Mouse (Mus musculus): ENCODE results near the gene Dek. TPM values are rescaled to one million over a fixed set of nuclear protein-coding genes. Genes with fewer than 3 reads are reported as not detected.
A peak's percentile ranks its signal among the peaks of the same experiment; 100 is the strongest.

The Dek gene
- polyA plus RNA-seq, 1 experiment, result 38.2 TPM

DNA sequence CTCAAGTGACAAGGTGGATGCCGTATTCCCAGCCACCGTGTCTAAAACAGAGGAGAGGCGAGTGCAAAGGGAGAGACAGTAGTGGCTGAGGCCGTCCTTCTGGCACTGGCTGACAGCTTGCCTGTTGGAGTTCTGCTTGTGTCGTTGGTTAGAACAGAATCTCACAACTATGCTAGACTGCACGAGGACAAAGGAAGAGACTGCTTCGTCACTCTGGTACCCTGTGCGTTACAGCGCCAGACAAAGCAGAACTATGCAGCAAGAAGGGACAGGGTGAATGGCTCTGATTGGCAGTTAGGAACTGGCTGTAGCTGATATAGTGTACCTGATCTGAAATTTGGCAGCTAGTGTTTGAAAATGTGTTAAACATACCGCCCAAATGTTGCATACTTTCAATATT lies 52.0 kb downstream of the Dek start:
- H3K4me1 ChIP-seq (ENCODE audit: control insufficient read depth, insufficient read depth, insufficient read length, low read length), result no peaks in the 10 kb centered on the region
- no peak overlapping the region for H3K4me3 ChIP-seq (ENCODE audit: insufficient read depth, low read depth, low read length)
- no peak overlapping the region for H3K27ac ChIP-seq (replicated peaks; ENCODE audit: low read depth, low read length)

GRCm38 (mm10) chr13:47050009-47050408 lies 56.0 kb downstream of the Dek start:
- no peaks in the 10 kb centered on the region for H3K4me1 ChIP-seq (ENCODE audit: control insufficient read depth, insufficient read depth, insufficient read length, low read length)
- H3K4me3 ChIP-seq (ENCODE audit: insufficient read depth, low read depth, low read length), result no peak overlapping the region
- H3K27ac ChIP-seq (replicated peaks; ENCODE audit: low read depth, low read length), result no peak overlapping the region

DNA sequence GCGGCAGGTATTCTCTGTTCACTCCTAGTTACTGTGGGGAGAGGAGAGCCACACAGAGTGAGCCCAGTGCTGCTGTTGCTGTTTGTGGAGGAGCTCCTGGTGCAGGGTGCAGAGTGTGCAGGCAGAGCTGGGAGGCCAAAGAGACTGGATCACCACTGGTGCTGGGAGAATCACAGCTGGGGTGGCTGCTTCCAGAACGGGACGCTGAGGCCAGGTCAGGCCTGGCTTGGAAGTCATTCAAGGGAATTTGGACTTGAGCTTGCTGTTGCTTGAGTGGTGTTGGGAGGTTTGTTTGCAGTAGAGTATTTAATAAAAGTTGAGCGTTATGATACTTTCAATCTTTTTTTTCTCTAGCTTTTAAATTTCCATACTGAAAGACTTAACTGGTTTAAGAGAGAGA lies 58.0 kb downstream of the Dek start:
- 0 out of 2 replicates have a peak, but pooled peaks cover 5% of the 10 kb centered on the region for H3K4me1 ChIP-seq (ENCODE audit: control insufficient read depth, insufficient read depth, insufficient read length, low read length)
- H3K4me3 ChIP-seq (ENCODE audit: insufficient read depth, low read depth, low read length), result no peak overlapping the region
- H3K27ac ChIP-seq (replicated peaks; ENCODE audit: low read depth, low read length), result no peak overlapping the region

- H3K4me3 ChIP-seq (ENCODE audit: insufficient read depth, low read depth, low read length), result peak within 1 kb of the TSS; percentile 89
- no peak within 1 kb of the TSS for H3K27ac ChIP-seq (replicated peaks; ENCODE audit: low read depth, low read length)
- 0 out of 2 replicates have a peak, but pooled peaks cover 5% of the 10 kb centered on the region for H3K4me1 ChIP-seq (ENCODE audit: control insufficient read depth, insufficient read depth, insufficient read length, low read length)
Measured at GRCm38 (mm10) chr13:47044617-47044947, 61.4 kb downstream of the Dek start, which contains the start of gene Tpmt. Gene Tpmt, minus strand, starts transcription at chr13:47044737.

GRCm38 (mm10) chr13:47043833-47044616 lies 62.0 kb downstream of the Dek start:
- Histone ChIP-seq H3K4me1 (ENCODE audit: control insufficient read depth, insufficient read depth, insufficient read length, low read length) (0 out of 2 replicates have a peak, but pooled peaks cover 5% of the 10 kb centered on the region), H3K4me3 (ENCODE audit: insufficient read depth, low read depth, low read length) (peak overlapping the region; percentile 89), H3K27ac (replicated peaks; ENCODE audit: low read depth, low read length) (no peak overlapping the region)

- H3K4me1 ChIP-seq (ENCODE audit: control insufficient read depth, insufficient read depth, insufficient read length, low read length), result 0 out of 2 replicates have a peak, but pooled peaks cover 5% of the 10 kb centered on the region
- peak within 1 kb of the TSS; percentile 89 for H3K4me3 ChIP-seq (ENCODE audit: insufficient read depth, low read depth, low read length)
- H3K27ac ChIP-seq (replicated peaks; ENCODE audit: low read depth, low read length), result no peak within 1 kb of the TSS
Measured at GRCm38 (mm10) chr13:47043030-47043680, 62.8 kb downstream of the Dek start, which contains the start of gene Kdm1b. Gene Kdm1b, plus strand, starts transcription at chr13:47043499.

DNA sequence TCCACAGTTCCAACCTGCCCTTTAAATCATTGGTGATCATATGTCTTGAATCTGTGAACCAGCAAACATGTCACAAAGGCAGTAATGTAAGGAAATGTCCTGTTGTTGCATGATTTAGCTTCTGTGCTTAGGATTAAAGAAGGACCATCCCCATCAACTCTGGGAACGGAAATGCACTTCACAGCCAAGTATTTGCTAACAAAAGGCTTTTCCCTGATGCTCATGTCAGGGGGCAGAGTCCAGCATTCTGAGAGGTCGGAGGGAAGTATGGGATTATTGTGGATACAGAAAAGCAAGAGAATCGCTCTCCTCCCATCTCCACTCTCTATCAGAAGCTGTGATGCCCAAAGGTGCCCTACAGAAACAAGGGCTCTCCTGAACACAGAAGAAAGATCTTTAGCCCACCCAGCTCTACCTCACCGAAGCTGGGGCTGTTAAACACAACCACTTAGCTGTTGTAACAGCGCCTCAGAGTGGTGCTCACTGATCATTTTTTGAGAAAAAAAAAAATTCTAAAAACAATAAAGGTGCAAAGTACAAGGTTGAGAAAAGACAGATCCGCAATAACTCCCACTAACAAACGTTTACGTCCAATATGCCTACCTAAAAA lies 63.9 kb downstream of the Dek start:
- H3K27ac ChIP-seq (replicated peaks; ENCODE audit: low read depth, low read length), result no peak overlapping the region
- peak overlapping the region; percentile 65; the same call in 1 of the 2 replicates for H3K4me3 ChIP-seq (ENCODE audit: insufficient read depth, low read depth, low read length)
- 0 out of 2 replicates have a peak, but pooled peaks cover 5% of the 10 kb centered on the region for H3K4me1 ChIP-seq (ENCODE audit: control insufficient read depth, insufficient read depth, insufficient read length, low read length)

DNA sequence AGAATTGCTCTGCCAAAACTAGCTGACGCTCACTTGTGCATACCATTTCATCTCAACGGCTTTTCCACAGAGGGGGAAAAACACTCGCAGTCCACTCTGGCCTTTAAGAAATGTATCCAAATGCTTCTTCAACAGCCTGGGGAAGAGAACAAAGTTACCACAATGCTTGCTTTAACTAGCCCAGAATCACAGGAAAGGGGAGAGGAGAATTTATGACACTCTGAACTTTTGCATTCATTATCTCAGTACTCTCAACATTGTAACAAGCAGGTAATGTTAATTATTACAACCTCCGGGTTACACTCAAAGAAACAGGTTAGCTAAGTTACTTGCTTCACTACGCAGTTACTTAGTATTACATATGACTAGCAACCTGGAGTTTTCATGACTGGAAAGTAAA lies 65.9 kb downstream of the Dek start:
- 0 out of 2 replicates have a peak, but pooled peaks cover 5% of the 10 kb centered on the region for H3K4me1 ChIP-seq (ENCODE audit: control insufficient read depth, insufficient read depth, insufficient read length, low read length)
- no peak overlapping the region for H3K4me3 ChIP-seq (ENCODE audit: insufficient read depth, low read depth, low read length)
- H3K27ac ChIP-seq (replicated peaks; ENCODE audit: low read depth, low read length), result no peak overlapping the region

GRCm38 (mm10) chr13:47037946-47038345 lies 68.1 kb downstream of the Dek start:
- Histone ChIP-seq H3K4me3 (ENCODE audit: insufficient read depth, low read depth, low read length) (no peak overlapping the region), H3K27ac (replicated peaks; ENCODE audit: low read depth, low read length) (no peak overlapping the region), H3K4me1 (ENCODE audit: control insufficient read depth, insufficient read depth, insufficient read length, low read length) (no peaks in the 10 kb centered on the region)

Other genes with a start within 250 kb of the Dek start
- 8.9 and 15.1 TPM in 2 replicates for gene Kif13a, start 176.3 kb downstream of the Dek start, polyA plus RNA-seq (2012; ENCODE audit: insufficient read depth, insufficient read length, missing spikeins)
- gene Nhlrc1, start 91.4 kb downstream of the Dek start, polyA plus RNA-seq (2012; ENCODE audit: insufficient read depth, insufficient read length, missing spikeins), result 0.67 and 1.3 TPM in 2 replicates
- 8.2 and 9.6 TPM in 2 replicates for gene Kdm1b, start 62.7 kb downstream of the Dek start, polyA plus RNA-seq (2012; ENCODE audit: insufficient read depth, insufficient read length, missing spikeins)
- gene Tpmt, start 61.5 kb downstream of the Dek start, polyA plus RNA-seq (2012; ENCODE audit: insufficient read depth, insufficient read length, missing spikeins), result 30.7 and 32.8 TPM in 2 replicates
- 7.7 and 11.8 TPM in 2 replicates for gene Rnf144b, start 16.5 kb upstream of the Dek start, polyA plus RNA-seq (2012; ENCODE audit: insufficient read depth, insufficient read length, missing spikeins)